8 mouse cellular contexts compared by ENCODE assay signal in genomic region chr10:78465472-78465871, GRCm38 (mm10). TPM values are rescaled to one million over a fixed set of nuclear protein-coding genes. Genes with fewer than 3 reads are reported as not detected.
DNase-seq lines count a peak whose midpoint lies in the region; ATAC-seq and TF ChIP-seq lines count a peak whose summit lies in the region.

No protein-coding gene starts in this region.

- peaks cover 12% of the 10 kb centered on the region for H3K4me1 ChIP-seq in lung, embryonic 15.5 days
- peaks cover 22% of the 10 kb centered on the region for H3K4me1 ChIP-seq in embryonic facial prominence, embryonic 15.5 days
- H3K4me1 ChIP-seq in limb, embryonic 14.5 days (ENCODE audit: control insufficient read depth, insufficient read depth, low read length), result peaks cover 10% of the 10 kb centered on the region

- 72% methylated on average over 3 of the region's 3 CpGs for WGBS in lung, embryonic 15.5 days
- WGBS in embryonic facial prominence, embryonic 15.5 days, result 79% methylated on average over 3 of the region's 3 CpGs
- 87% methylated on average over 3 of the region's 3 CpGs for WGBS in limb, embryonic 14.5 days

- DNase-seq in lung, postnatal 4 days, result no peak
- DNase-seq in limb, embryonic 14.5 days (ENCODE audit: low spot score), result no peak
- DNase-seq in splenic B cell, adult 2 months (ENCODE audit: low read depth, low spot score), result peak; percentile 68
- no peak for DNase-seq in right cerebral cortex, postnatal 36 days (ENCODE audit: low spot score in 2 of 2)
- DNase-seq in spleen, postnatal 10 days (ENCODE audit: low spot score in 2 of 2), result no peak
- DNase-seq in layer of hippocampus, postnatal 36 days, result no peak

- H3K27me3 ChIP-seq in lung, embryonic 15.5 days, result no peaks in the 10 kb centered on the region
- H3K27me3 ChIP-seq in embryonic facial prominence, embryonic 15.5 days, result no peaks in the 10 kb centered on the region
- H3K27me3 ChIP-seq in limb, embryonic 14.5 days (ENCODE audit: control insufficient read depth, insufficient read depth, low read length), result no peaks in the 10 kb centered on the region
- H3K27me3 ChIP-seq in splenic B cell, adult 2 months (ENCODE audit: control insufficient read depth, insufficient read depth, low read length, poor library complexity, severe bottlenecking), result no peaks in the 10 kb centered on the region

- no peak overlapping the region for H3K4me3 ChIP-seq in lung, embryonic 15.5 days
- peak overlapping the region; percentile 74 for H3K4me3 ChIP-seq in embryonic facial prominence, embryonic 15.5 days (replicated peaks)
- H3K4me3 ChIP-seq in limb, embryonic 14.5 days (replicated peaks; ENCODE audit: low read length), result peak overlapping the region; percentile 72; the same call in 1 of the 2 replicates

- H3K9me3 ChIP-seq in lung, embryonic 15.5 days, result no peaks in the 10 kb centered on the region
- no peaks in the 10 kb centered on the region for H3K9me3 ChIP-seq in embryonic facial prominence, embryonic 15.5 days (replicated peaks)
- H3K9me3 ChIP-seq in limb, embryonic 14.5 days (ENCODE audit: control insufficient read depth, low read length), result no peaks in the 10 kb centered on the region

- H3K27ac ChIP-seq in lung, embryonic 15.5 days, result 0 out of 2 replicates have a peak overlapping the region, but pooled peaks have one; percentile 33
- no peak overlapping the region; the same call in 1 of the 2 replicates for H3K27ac ChIP-seq in embryonic facial prominence, embryonic 15.5 days (replicated peaks)
- H3K27ac ChIP-seq in limb, embryonic 14.5 days (replicated peaks; ENCODE audit: low read depth, low read length), result no peak overlapping the region

- no peak for TF ChIP-seq POLR2A in limb, embryonic 14.5 days (IDR thresholded peaks at IDR 0.05; ENCODE audit: borderline replicate concordance, extremely low read depth, insufficient read depth, insufficient read length)

- H3K9ac ChIP-seq in lung, embryonic 15.5 days, result no peak overlapping the region
- H3K9ac ChIP-seq in embryonic facial prominence, embryonic 15.5 days, result no peak overlapping the region
- 0 out of 2 replicates have a peak overlapping the region, but pooled peaks have one; percentile 31 for H3K9ac ChIP-seq in limb, embryonic 14.5 days (ENCODE audit: low read depth, low read length, severe bottlenecking)

- ATAC-seq in lung, embryonic 15.5 days (ENCODE audit: borderline replicate concordance, extremely low read depth, low FRiP score, low TSS enrichment), result no peak
- no peak for ATAC-seq in embryonic facial prominence, embryonic 15.5 days (ENCODE audit: insufficient number of reproducible peaks, low FRiP score, low TSS enrichment, low read depth)
- no peak for ATAC-seq in limb, embryonic 14.5 days (ENCODE audit: low FRiP score, low read depth)

- no peaks in the 10 kb centered on the region for H3K36me3 ChIP-seq in lung, embryonic 15.5 days
- no peaks in the 10 kb centered on the region for H3K36me3 ChIP-seq in embryonic facial prominence, embryonic 15.5 days
- H3K36me3 ChIP-seq in limb, embryonic 14.5 days (ENCODE audit: control insufficient read depth, insufficient read depth, low read length), result no peaks in the 10 kb centered on the region
- no peaks in the 10 kb centered on the region for H3K36me3 ChIP-seq in splenic B cell, adult 2 months (ENCODE audit: control insufficient read depth, insufficient read depth, low read length, poor library complexity, severe bottlenecking)

- peak overlapping the region; percentile 98 for H3K4me2 ChIP-seq in lung, embryonic 15.5 days
- peak overlapping the region; percentile 99 for H3K4me2 ChIP-seq in embryonic facial prominence, embryonic 15.5 days (replicated peaks)
- H3K4me2 ChIP-seq in limb, embryonic 14.5 days (replicated peaks; ENCODE audit: low read depth, low read length, severe bottlenecking), result peak overlapping the region; percentile 99

RNA-seq across cellular contexts. Expression of gene Pdxk, which starts 0.7 kb away (rescaled TPM):
- 7.4 and 7.8 TPM in 2 replicates for polyA plus RNA-seq in lung, embryonic 15.5 days (2015; fragmentation: Nextera tagmentation; extraction: Ambion mirVana)
- 12.7 and 14.1 TPM in 2 replicates for polyA plus RNA-seq in embryonic facial prominence, embryonic 15.5 days (2015; fragmentation: Nextera tagmentation; extraction: Ambion mirVana)
- polyA plus RNA-seq in limb, embryonic 14.5 days (2012; rRNA removed), result 9.8 and 11.2 TPM in 2 replicates
- 8.8 and 8.9 TPM in 2 replicates for polyA plus RNA-seq in limb, embryonic 14.5 days (2014; fragmentation: Nextera tagmentation; extraction: Ambion mirVana)
- 100 to 1,000 TPM in 1 of 2 experiments, 10 to 100 TPM in 1; 93.3 to 102 TPM for total RNA-seq in layer of hippocampus, postnatal 36 days (2021)

RNA-seq across cellular contexts. Expression of gene Cstb, which starts 40.0 kb away (rescaled TPM):
- polyA plus RNA-seq in lung, embryonic 15.5 days (2015; fragmentation: Nextera tagmentation; extraction: Ambion mirVana), result 219 and 222 TPM in 2 replicates
- polyA plus RNA-seq in embryonic facial prominence, embryonic 15.5 days (2015; fragmentation: Nextera tagmentation; extraction: Ambion mirVana), result 265 and 273 TPM in 2 replicates
- 126 and 157 TPM in 2 replicates for polyA plus RNA-seq in limb, embryonic 14.5 days (2012; rRNA removed)
- 303 and 338 TPM in 2 replicates for polyA plus RNA-seq in limb, embryonic 14.5 days (2014; fragmentation: Nextera tagmentation; extraction: Ambion mirVana)
- total RNA-seq in layer of hippocampus, postnatal 36 days (2021), result 10 to 100 TPM; 33.5 to 35.0 TPM

RNA-seq across cellular contexts. Expression of gene Olfr1358, which starts 51.8 kb away (rescaled TPM):
- not detected in 2 replicates for polyA plus RNA-seq in lung, embryonic 15.5 days (2015; fragmentation: Nextera tagmentation; extraction: Ambion mirVana)
- polyA plus RNA-seq in embryonic facial prominence, embryonic 15.5 days (2015; fragmentation: Nextera tagmentation; extraction: Ambion mirVana), result 0.21 TPM in 1 of 2 replicates, not detected in the other
- not detected in 2 replicates for polyA plus RNA-seq in limb, embryonic 14.5 days (2012; rRNA removed)
- not detected in 2 replicates for polyA plus RNA-seq in limb, embryonic 14.5 days (2014; fragmentation: Nextera tagmentation; extraction: Ambion mirVana)
- total RNA-seq in layer of hippocampus, postnatal 36 days (2021), result not detected

RNA-seq across cellular contexts. Expression of gene Rrp1, which starts 52.6 kb away (rescaled TPM):
- 278 and 284 TPM in 2 replicates for polyA plus RNA-seq in lung, embryonic 15.5 days (2015; fragmentation: Nextera tagmentation; extraction: Ambion mirVana)
- 292 and 298 TPM in 2 replicates for polyA plus RNA-seq in embryonic facial prominence, embryonic 15.5 days (2015; fragmentation: Nextera tagmentation; extraction: Ambion mirVana)
- polyA plus RNA-seq in limb, embryonic 14.5 days (2012; rRNA removed), result 159 and 279 TPM in 2 replicates
- polyA plus RNA-seq in limb, embryonic 14.5 days (2014; fragmentation: Nextera tagmentation; extraction: Ambion mirVana), result 224 and 245 TPM in 2 replicates
- total RNA-seq in layer of hippocampus, postnatal 36 days (2021), result 100 to 1,000 TPM; 337 to 355 TPM
